Mouse (Mus musculus) liver, postnatal 0 days (tissue): ENCODE measurements around the gene Gm49380.

Source experiments
- CTCF ChIP-seq: sonication (generic); IDR thresholded peaks from 2 replicates; pipeline ENCODE4 v1.5.1; 2016; ENCODE audit warnings: antibody characterized with exemption, low read depth
- EP300 ChIP-seq: IDR thresholded peaks from 2 replicates; pipeline ENCODE4 v1.6.1; 2016; ENCODE audit warnings: antibody characterized with exemption, low read depth, mild to moderate bottlenecking

DNA sequence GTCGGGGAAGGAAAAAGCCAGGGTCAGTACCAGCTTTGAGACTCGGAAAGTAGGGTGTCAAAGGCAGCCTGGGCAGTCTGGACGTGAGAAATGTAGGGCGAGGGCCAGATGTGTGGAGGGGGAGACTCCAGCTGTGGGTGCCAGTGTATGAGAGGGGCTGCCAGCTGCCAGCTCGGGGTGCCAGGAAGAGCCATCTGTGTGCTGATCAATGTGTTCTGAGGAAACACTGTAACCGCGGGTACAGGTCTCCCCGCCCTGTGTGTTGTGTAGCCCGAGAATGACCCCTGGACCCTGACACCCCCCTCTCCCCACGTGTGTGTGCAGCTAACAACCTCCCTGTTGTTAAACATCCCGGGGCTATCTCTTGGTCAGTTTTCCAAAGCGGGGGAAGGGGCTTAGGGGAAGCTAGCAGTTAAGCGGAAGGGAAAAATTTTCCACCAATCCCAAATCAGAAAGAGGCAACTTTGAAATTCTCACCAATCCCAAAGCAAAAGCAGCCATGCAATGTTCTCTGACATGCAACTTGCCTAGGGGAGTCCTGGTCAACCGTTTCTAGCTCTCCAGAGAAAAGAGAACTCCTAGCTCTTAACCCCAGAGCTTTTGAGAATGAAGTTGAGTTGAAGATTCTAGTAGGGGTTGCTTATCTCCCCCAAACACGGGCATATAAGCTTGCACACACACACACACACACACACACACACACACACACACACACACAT is 45.9 kb downstream of the Gm49380 start:
- TF ChIP-seq CTCF = no peak
- no peak for TF ChIP-seq EP300
